Mouse (Mus musculus) intestine, embryonic 16.5 days (tissue): ENCODE data around the gene Chrna10. TPM values are rescaled to one million over a fixed set of nuclear protein-coding genes. Genes with fewer than 3 reads are reported as not detected.

Source experiments
- ATAC-seq: fragments of 200-750 bp; cut with Nextera tagmentation; 2 replicates; pipeline ENCODE4 v1.8.0; 2017; ENCODE audit warnings: moderate TSS enrichment, moderate library complexity
- H3K27ac ChIP-seq: fragments of 300-500 bp; sonication (generic); 2 replicates; pipeline ENCODE4 v1.5.1; 2014; ENCODE audit warnings: mild to moderate bottlenecking, low read length
- H3K27me3 ChIP-seq: fragments of 300-500 bp; sonication (generic); replicated peaks from 2 replicates; pipeline ENCODE4 v1.6.1; 2014; ENCODE audit warnings: low read length, control low read depth, mixed read lengths; ENCODE audit not compliant: control insufficient read depth, insufficient read depth
- H3K36me3 ChIP-seq: fragments of 300-500 bp; sonication (generic); 2 replicates; pipeline ENCODE4 v1.6.1; 2014; ENCODE audit warnings: low read length, control low read depth; ENCODE audit not compliant: control insufficient read depth, insufficient read depth
- H3K4me1 ChIP-seq: fragments of 300-500 bp; sonication (generic); 2 replicates; pipeline ENCODE4 v1.6.1; 2014; ENCODE audit warnings: low read length, control low read depth, mixed read lengths; ENCODE audit not compliant: control insufficient read depth, insufficient read depth
- H3K4me2 ChIP-seq: fragments of 300-500 bp; sonication (generic); 2 replicates; pipeline ENCODE4 v1.6.1; 2014; ENCODE audit warnings: low read depth, low read length, control low read depth
- H3K4me3 ChIP-seq: fragments of 300-500 bp; sonication (generic); 2 replicates; pipeline ENCODE4 v1.5.1; 2014; ENCODE audit warnings: mild to moderate bottlenecking, low read length
- H3K9ac ChIP-seq: fragments of 300-500 bp; sonication (generic); 2 replicates; pipeline ENCODE4 v1.6.1; 2014; ENCODE audit warnings: low read depth, low read length
- H3K9me3 ChIP-seq: fragments of 300-500 bp; sonication (generic); 2 replicates; pipeline ENCODE4 v1.6.1; 2016; ENCODE audit warnings: low read length, control low read depth; ENCODE audit not compliant: control insufficient read depth
- WGBS: fragments of 180-500 bp; shearing (Covaris S2); extraction: QIAGEN DNeasy Blood & Tissue Kit; methylation state at CpG from one replicate; pipeline ENCODE4 v1.1.7; 2014; 5-methylcytosine and 5-hydroxymethylcytosine counted together
- polyA plus RNA-seq: library from polyadenylated mRNA; unstranded; fragments of >200 nt; fragmentation: Nextera tagmentation; extraction: Ambion mirVana; gene quantifications from 2 replicates; pipeline ENCODE4 v1.2.1, GENCODE M21; 2015

Gene Chrna10
- polyA plus RNA-seq, 1 experiment from 2014 or later, result 0.10 TPM

DNA sequence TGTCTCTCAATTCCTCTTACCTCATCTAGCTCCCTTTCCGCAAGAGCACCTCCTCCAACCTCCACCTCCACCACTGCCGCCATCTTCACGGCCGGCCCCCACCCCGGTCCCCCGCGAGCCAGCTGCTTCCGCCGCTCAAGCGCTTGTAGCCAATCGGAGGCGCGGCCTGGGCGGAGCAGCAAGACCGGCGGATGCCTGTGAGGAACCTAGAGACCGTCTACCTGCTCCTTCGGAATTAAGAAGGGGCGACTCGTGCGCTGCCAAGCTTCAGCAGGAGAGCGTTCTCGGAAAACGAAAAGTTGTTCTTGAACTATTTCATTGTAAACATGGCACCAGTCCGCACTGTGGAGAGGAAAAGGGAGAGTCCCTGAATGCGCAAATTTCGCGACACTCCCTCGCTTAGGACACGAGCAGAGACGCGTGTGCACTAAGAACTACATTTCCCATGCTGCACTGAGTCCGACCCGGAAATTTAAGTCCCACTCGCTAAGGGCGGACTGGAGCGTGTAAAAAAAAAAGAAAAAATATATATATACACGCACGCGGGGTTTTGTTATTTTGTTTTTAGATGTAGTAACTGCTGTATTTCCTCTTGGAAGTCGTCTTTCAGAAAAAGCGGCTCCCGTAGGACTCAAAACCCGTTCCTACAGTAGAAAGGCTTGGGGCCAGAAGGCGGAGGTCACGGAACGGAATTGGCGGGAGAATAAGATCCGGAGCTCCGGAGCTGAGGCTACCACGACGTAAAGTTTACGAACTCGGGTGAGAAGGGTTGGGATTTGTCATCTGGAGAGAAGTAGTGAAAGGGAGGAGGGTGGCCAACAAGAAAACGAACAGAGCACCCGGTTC is 51.4 kb downstream of the Chrna10 start, which contains the start of the genes Rnf121, Xndc1 and Xntrpc:
Gene Rnf121, minus strand, starts transcription at position 424 of the 846 bp plus-strand sequence.
Gene Xndc1, plus strand, starts transcription at position 466 of the 846 bp plus-strand sequence.
Gene Xntrpc, plus strand, starts transcription at position 668 of the 846 bp plus-strand sequence.
- no peaks in the 10 kb centered on the region for H3K27me3 ChIP-seq
- H3K27ac ChIP-seq, result peak within 1 kb of the TSS; percentile 73
- no peaks in the 10 kb centered on the region for H3K36me3 ChIP-seq
- peaks cover 20% of the 10 kb centered on the region for H3K4me1 ChIP-seq
- H3K9ac ChIP-seq, result peak within 1 kb of the TSS; percentile 59
- H3K9me3 ChIP-seq, result no peaks in the 10 kb centered on the region
- peak within 1 kb of the TSS; percentile 57 for H3K4me3 ChIP-seq
- H3K4me2 ChIP-seq, result peak within 1 kb of the TSS; percentile 61
- under 1% methylated on average over 56 of the region's 56 CpGs for WGBS
- peak; percentile 97 for ATAC-seq

DNA sequence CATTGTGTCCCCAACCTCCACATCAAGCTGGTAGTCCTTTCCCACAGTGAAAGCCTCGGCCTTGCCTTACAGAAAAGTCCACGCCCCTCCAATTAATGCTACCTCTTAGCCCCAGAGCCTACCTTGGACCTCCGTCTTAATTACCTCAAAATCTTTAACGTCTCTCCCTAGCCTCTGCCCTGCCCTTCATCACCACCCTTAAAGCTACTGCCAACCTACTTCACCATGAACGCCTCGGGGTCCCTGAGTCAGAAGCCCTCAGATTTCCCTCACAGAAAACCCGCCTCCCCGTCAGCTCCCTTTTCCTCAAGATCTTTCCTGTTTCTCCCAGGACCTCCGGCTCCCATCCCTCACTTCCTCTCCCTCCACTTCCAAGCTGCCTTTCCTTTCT is 52.0 kb downstream of the Chrna10 start:
- Histone ChIP-seq H3K4me2 (peak overlapping the region; percentile 58), H3K9ac (peak overlapping the region; percentile 59), H3K4me3 (peak overlapping the region; percentile 57), H3K4me1 (peaks cover 24% of the 10 kb centered on the region), H3K9me3 (no peaks in the 10 kb centered on the region), H3K36me3 (no peaks in the 10 kb centered on the region), H3K27ac (peak overlapping the region; percentile 3; the same call in 1 of the 2 replicates), H3K27me3 (no peaks in the 10 kb centered on the region)
- WGBS, result under 1% methylated on average over 9 of the region's 9 CpGs
- ATAC-seq, result peak; percentile 25

DNA sequence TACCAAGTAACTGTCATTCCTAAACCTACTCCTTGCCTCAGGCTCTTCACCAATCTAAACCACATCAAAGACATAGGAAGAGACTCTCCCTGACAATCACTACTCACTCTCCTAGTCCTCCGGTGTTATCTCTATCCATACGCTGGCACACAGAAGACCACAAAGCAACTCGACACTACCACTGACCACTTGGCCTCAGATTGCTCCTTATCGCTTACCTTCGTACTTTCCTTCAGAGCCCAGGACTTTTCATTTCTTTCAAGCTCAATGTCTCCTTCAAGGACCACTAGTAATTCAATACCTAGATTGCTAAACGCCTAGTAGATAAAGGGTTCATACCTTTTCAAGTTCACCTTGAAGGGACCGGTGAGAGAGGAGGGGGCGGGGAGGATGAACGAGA is 52.7 kb downstream of the Chrna10 start:
- ATAC-seq, result no peak
- Histone ChIP-seq H3K4me1 (peaks cover 24% of the 10 kb centered on the region), H3K27me3 (no peaks in the 10 kb centered on the region), H3K9me3 (no peaks in the 10 kb centered on the region), H3K4me2 (peak overlapping the region; percentile 58), H3K9ac (0 out of 2 replicates have a peak overlapping the region, but pooled peaks have one; percentile 59), H3K4me3 (peak overlapping the region; percentile 57), H3K27ac (peak overlapping the region; percentile 42; the same call in 1 of the 2 replicates), H3K36me3 (no peaks in the 10 kb centered on the region)
- 70% methylated on average over 9 of the region's 9 CpGs for WGBS

DNA sequence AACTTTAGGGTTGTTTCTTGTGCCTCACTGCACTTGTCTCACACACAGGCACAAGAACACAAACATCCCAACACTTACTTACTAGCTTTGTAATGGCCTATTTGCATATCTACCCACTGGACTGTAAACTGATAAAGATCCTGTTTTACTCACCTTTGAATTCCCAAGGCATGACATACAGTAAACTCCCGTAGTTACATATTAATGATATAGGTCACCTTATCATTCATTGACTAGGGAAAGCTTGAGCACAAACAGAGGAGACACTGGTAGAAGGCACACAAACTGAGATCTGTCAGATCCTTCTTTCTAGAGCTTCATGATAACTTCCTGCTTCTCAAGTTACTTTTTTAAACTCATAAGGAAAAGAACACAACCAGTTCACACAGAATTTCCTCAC is 54.4 kb downstream of the Chrna10 start:
- Histone ChIP-seq H3K9ac (no peak overlapping the region), H3K4me3 (no peak overlapping the region), H3K27me3 (no peaks in the 10 kb centered on the region), H3K36me3 (no peaks in the 10 kb centered on the region), H3K4me2 (peak overlapping the region; percentile 28; the same call in 1 of the 2 replicates), H3K27ac (0 out of 2 replicates have a peak overlapping the region, but pooled peaks have one; percentile 5), H3K4me1 (peaks cover 24% of the 10 kb centered on the region), H3K9me3 (no peaks in the 10 kb centered on the region)
- 70% methylated on average over 1 of the region's 1 CpGs for WGBS
- peak; percentile 42 for ATAC-seq

DNA sequence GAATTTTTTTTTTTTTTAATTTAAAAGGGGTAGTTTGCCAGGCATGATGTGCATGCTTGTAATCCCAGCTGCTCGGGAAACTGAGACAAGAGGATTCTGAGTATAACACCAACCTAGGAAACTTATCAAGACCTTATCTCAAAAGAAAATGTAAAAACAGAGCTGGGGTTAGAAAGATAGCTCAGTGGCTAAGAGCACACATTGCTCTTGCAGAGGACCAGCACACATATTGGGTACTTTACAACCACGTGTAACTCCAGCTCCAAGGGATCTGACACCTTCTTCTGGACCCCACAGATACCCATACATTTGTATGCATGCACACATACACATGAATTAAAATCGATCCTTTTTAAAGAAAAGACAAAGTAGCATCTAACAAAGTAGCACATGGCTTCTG is 55.3 kb downstream of the Chrna10 start:
- no peaks in the 10 kb centered on the region for H3K27me3 ChIP-seq
- H3K4me3 ChIP-seq, result no peak overlapping the region
- 79% methylated on average over 3 of the region's 3 CpGs for WGBS
- H3K36me3 ChIP-seq, result no peaks in the 10 kb centered on the region
- ATAC-seq, result no peak
- H3K4me1 ChIP-seq, result peaks cover 21% of the 10 kb centered on the region
- no peak overlapping the region for H3K4me2 ChIP-seq
- no peak overlapping the region for H3K9ac ChIP-seq
- no peaks in the 10 kb centered on the region for H3K9me3 ChIP-seq
- no peak overlapping the region for H3K27ac ChIP-seq

Other genes with a start within 250 kb of the Chrna10 start
- gene Folr1, start 246.0 kb downstream of the Chrna10 start, polyA plus RNA-seq, result 201 and 253 TPM in 2 replicates
- 236 and 245 TPM in 2 replicates for gene Lamtor1, start 210.9 kb downstream of the Chrna10 start, polyA plus RNA-seq
- 0.24 and 0.28 TPM in 2 replicates for gene Tomt, start 210.5 kb downstream of the Chrna10 start, polyA plus RNA-seq
- 9.7 and 10.1 TPM in 2 replicates for gene Lrrc51, start 182.9 kb downstream of the Chrna10 start, polyA plus RNA-seq
- 39.9 and 41.9 TPM in 2 replicates for gene Numa1, start 182.7 kb downstream of the Chrna10 start, polyA plus RNA-seq
- gene Il18bp, start 98.1 kb downstream of the Chrna10 start, polyA plus RNA-seq, result 1.9 and 2.1 TPM in 2 replicates
- 33.0 and 35.5 TPM in 2 replicates for gene Rnf121, start 51.4 kb downstream of the Chrna10 start, polyA plus RNA-seq
- 17.7 and 21.6 TPM in 2 replicates for gene Xndc1, start 51.3 kb downstream of the Chrna10 start, polyA plus RNA-seq
- 0.47 and 0.48 TPM in 2 replicates for gene Xntrpc, start 51.1 kb downstream of the Chrna10 start, polyA plus RNA-seq
- gene Trpc2, start 33.7 kb downstream of the Chrna10 start, polyA plus RNA-seq, result not detected in 2 replicates
- gene Art1, start 15.1 kb downstream of the Chrna10 start, polyA plus RNA-seq, result 0.18 and 0.22 TPM in 2 replicates
- 0.48 and 0.77 TPM in 2 replicates for gene Art5, start 7.3 kb downstream of the Chrna10 start, polyA plus RNA-seq
- gene Nup98, start 93.3 kb upstream of the Chrna10 start, polyA plus RNA-seq, result 27.5 and 27.9 TPM in 2 replicates
- 121 and 126 TPM in 2 replicates for gene Pgap2, start 93.4 kb upstream of the Chrna10 start, polyA plus RNA-seq
- gene Rhog, start 139.2 kb upstream of the Chrna10 start, polyA plus RNA-seq, result 69.4 and 71.3 TPM in 2 replicates
- 20.9 and 21.1 TPM in 2 replicates for gene Stim1, start 151.0 kb upstream of the Chrna10 start, polyA plus RNA-seq